Mouse (Mus musculus): Measurements from ENCODE around the gene Acadl. TPM values are rescaled to one million over a fixed set of nuclear protein-coding genes. Genes with fewer than 3 reads are reported as not detected.

Gene Acadl
- polyA plus RNA-seq, 1 experiment = 26.4 TPM

- WGBS = 85% methylated on average over 9 of the region's 9 CpGs
- Histone ChIP-seq H3K4me1 (ENCODE audit: control insufficient read depth, insufficient read depth, insufficient read length, low read length) (no peaks in the 10 kb centered on the region), H3K27me3 (ENCODE audit: control insufficient read depth, insufficient read depth, low read length) (no peaks in the 10 kb centered on the region), H3K36me3 (ENCODE audit: control insufficient read depth, insufficient read depth, low read length) (peaks cover 8% of the 10 kb centered on the region; the same call in 1 of the 2 replicates), H3K27ac (ENCODE audit: insufficient read depth, low read depth, low read length) (no peak overlapping the region), H3K4me3 (ENCODE audit: low read depth, low read length) (no peak overlapping the region)
- TF ChIP-seq POLR2A (IDR thresholded peaks at IDR 0.05; ENCODE audit: low read depth, low read length) (no peak), CTCF (IDR thresholded peaks at IDR 0.05; ENCODE audit: extremely low read depth, insufficient read length, insufficient replicate concordance, low read depth, low read length) (no peak)
These were observed 33.5 kb downstream of the Acadl start for GRCm38 (mm10) chr1:66829400-66830080.

DNA sequence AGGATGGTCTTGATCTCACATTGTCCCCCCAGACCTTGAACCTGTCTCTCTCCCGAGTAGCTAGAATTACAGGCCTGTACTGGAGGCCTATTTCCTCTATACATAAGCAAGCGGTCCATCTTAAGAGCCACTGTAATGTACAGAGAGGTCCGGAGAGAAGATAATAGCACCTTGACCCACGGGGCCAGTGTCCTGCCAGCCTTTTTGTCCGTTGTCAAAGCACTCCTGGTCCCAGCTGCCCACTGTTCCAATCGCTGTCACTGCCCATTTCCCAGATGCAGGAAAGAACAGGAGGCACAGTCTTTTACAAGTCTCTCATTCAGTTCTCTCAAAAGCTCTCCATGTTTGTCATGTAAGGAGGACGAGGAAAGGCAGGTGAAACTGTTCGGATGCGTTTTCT is 41.1 kb downstream of the Acadl start:
- H3K4me1 ChIP-seq (ENCODE audit: control insufficient read depth, insufficient read depth, insufficient read length, low read length) = no peaks in the 10 kb centered on the region
- no peak overlapping the region for H3K4me3 ChIP-seq (ENCODE audit: low read depth, low read length)
- TF ChIP-seq CTCF (IDR thresholded peaks at IDR 0.05; ENCODE audit: extremely low read depth, insufficient read length, insufficient replicate concordance, low read depth, low read length) = no peak
- no peak for TF ChIP-seq POLR2A (IDR thresholded peaks at IDR 0.05; ENCODE audit: low read depth, low read length)
- H3K36me3 ChIP-seq (ENCODE audit: control insufficient read depth, insufficient read depth, low read length) = no peaks in the 10 kb centered on the region
- H3K27ac ChIP-seq (ENCODE audit: insufficient read depth, low read depth, low read length) = no peak overlapping the region
- no peaks in the 10 kb centered on the region; the same call in 1 of the 2 replicates for H3K27me3 ChIP-seq (ENCODE audit: control insufficient read depth, insufficient read depth, low read length)
- WGBS = 85% methylated on average over 9 of the region's 9 CpGs

- 55% methylated on average over 7 of the region's 7 CpGs for WGBS
- no peak overlapping the region for H3K4me3 ChIP-seq (ENCODE audit: low read depth, low read length)
These were observed 42.8 kb downstream of the Acadl start for GRCm38 (mm10) chr1:66820241-66820640.

GRCm38 (mm10) chr1:66817865-66818315 is 45.2 kb downstream of the Acadl start:
- Histone ChIP-seq H3K27me3 (ENCODE audit: control insufficient read depth, insufficient read depth, low read length) (no peaks in the 10 kb centered on the region; the same call in 1 of the 2 replicates), H3K36me3 (ENCODE audit: control insufficient read depth, insufficient read depth, low read length) (no peaks in the 10 kb centered on the region), H3K4me1 (ENCODE audit: control insufficient read depth, insufficient read depth, insufficient read length, low read length) (no peaks in the 10 kb centered on the region), H3K4me3 (ENCODE audit: low read depth, low read length) (peak overlapping the region; percentile 92), H3K27ac (ENCODE audit: insufficient read depth, low read depth, low read length) (0 out of 2 replicates have a peak overlapping the region, but pooled peaks have one; percentile 20)
- under 1% methylated on average over 20 of the region's 20 CpGs for WGBS
- no peak for TF ChIP-seq CTCF (IDR thresholded peaks at IDR 0.05; ENCODE audit: extremely low read depth, insufficient read length, insufficient replicate concordance, low read depth, low read length)
- TF ChIP-seq POLR2A (IDR thresholded peaks at IDR 0.05; ENCODE audit: low read depth, low read length) = no peak

More at GRCm38 (mm10) chr1:66820241-66820640, 42.8 kb downstream of the Acadl start:
- Histone ChIP-seq H3K36me3 (ENCODE audit: control insufficient read depth, insufficient read depth, low read length) (no peaks in the 10 kb centered on the region), H3K4me1 (ENCODE audit: control insufficient read depth, insufficient read depth, insufficient read length, low read length) (no peaks in the 10 kb centered on the region), H3K27ac (ENCODE audit: insufficient read depth, low read depth, low read length) (no peak overlapping the region), H3K27me3 (ENCODE audit: control insufficient read depth, insufficient read depth, low read length) (no peaks in the 10 kb centered on the region; the same call in 1 of the 2 replicates)
- TF ChIP-seq CTCF (IDR thresholded peaks at IDR 0.05; ENCODE audit: extremely low read depth, insufficient read length, insufficient replicate concordance, low read depth, low read length) = no peak
- no peak for TF ChIP-seq POLR2A (IDR thresholded peaks at IDR 0.05; ENCODE audit: low read depth, low read length)

GRCm38 (mm10) chr1:66817453-66817839 is 45.6 kb downstream of the Acadl start, which contains the start of gene Kansl1l:
Gene Kansl1l, minus strand, starts transcription at chr1:66817562.
- TF ChIP-seq CTCF (IDR thresholded peaks at IDR 0.05; ENCODE audit: extremely low read depth, insufficient read length, insufficient replicate concordance, low read depth, low read length) (no peak), POLR2A (IDR thresholded peaks at IDR 0.05; ENCODE audit: low read depth, low read length) (peak; percentile 85)
- no peaks in the 10 kb centered on the region; the same call in 1 of the 2 replicates for H3K27me3 ChIP-seq (ENCODE audit: control insufficient read depth, insufficient read depth, low read length)
- no peaks in the 10 kb centered on the region for H3K4me1 ChIP-seq (ENCODE audit: control insufficient read depth, insufficient read depth, insufficient read length, low read length)
- 3% methylated on average over 50 of the region's 56 CpGs for WGBS
- peak within 1 kb of the TSS; percentile 92 for H3K4me3 ChIP-seq (ENCODE audit: low read depth, low read length)
- no peaks in the 10 kb centered on the region for H3K36me3 ChIP-seq (ENCODE audit: control insufficient read depth, insufficient read depth, low read length)
- peak within 1 kb of the TSS; percentile 82 for H3K27ac ChIP-seq (ENCODE audit: insufficient read depth, low read depth, low read length)

GRCm38 (mm10) chr1:66816837-66817452 is 46.1 kb downstream of the Acadl start:
- H3K4me1 ChIP-seq (ENCODE audit: control insufficient read depth, insufficient read depth, insufficient read length, low read length) = no peaks in the 10 kb centered on the region
- 0 out of 2 replicates have a peak, but pooled peaks have one; percentile 23 for TF ChIP-seq POLR2A (IDR thresholded peaks at IDR 0.05; ENCODE audit: low read depth, low read length)
- no peak for TF ChIP-seq CTCF (IDR thresholded peaks at IDR 0.05; ENCODE audit: extremely low read depth, insufficient read length, insufficient replicate concordance, low read depth, low read length)
- under 1% methylated on average over 63 of the region's 63 CpGs for WGBS
- no peaks in the 10 kb centered on the region for H3K36me3 ChIP-seq (ENCODE audit: control insufficient read depth, insufficient read depth, low read length)
- peak overlapping the region; percentile 92 for H3K4me3 ChIP-seq (ENCODE audit: low read depth, low read length)
- H3K27me3 ChIP-seq (ENCODE audit: control insufficient read depth, insufficient read depth, low read length) = no peaks in the 10 kb centered on the region; the same call in 1 of the 2 replicates
- peak overlapping the region; percentile 82 for H3K27ac ChIP-seq (ENCODE audit: insufficient read depth, low read depth, low read length)
